Mouse (Mus musculus) CH12.LX (cell line): ENCODE results near the gene Gbe1.

Experiments used
- CHD1 ChIP-seq: IDR thresholded peaks from 2 replicates; pipeline ENCODE4 v1.6.1; 2012; ENCODE audit warnings: low read depth, low read length, improper control_type of control experiment, inconsistent platforms
- CTCF ChIP-seq, 2 experiments: IDR thresholded peaks in 1 of 2; conservative IDR thresholded peaks in 1 of 2; 2 replicates each; pipeline ENCODE4 v1.5.1; 2011 to 2012; ENCODE audit warnings: low read depth in 2 of 2, low read length in 2 of 2, improper control_type of control experiment in 1 of 2, inconsistent platforms in 1 of 2, mild to moderate bottlenecking in 1 of 2, moderate library complexity in 1 of 2
- E2F4 ChIP-seq: IDR thresholded peaks from 2 replicates; pipeline ENCODE4 v1.6.1; 2011; ENCODE audit warnings: low read depth, low read length, improper control_type of control experiment; ENCODE audit not compliant: insufficient replicate concordance
- EP300 ChIP-seq: IDR thresholded peaks from 2 replicates; pipeline ENCODE4 v1.6.1; 2011; ENCODE audit warnings: low read length, improper control_type of control experiment
- GABPA ChIP-seq: IDR thresholded peaks from 2 replicates; pipeline ENCODE4 v1.6.1; 2012; ENCODE audit warnings: low read depth, low read length, improper control_type of control experiment, inconsistent platforms; ENCODE audit not compliant: insufficient replicate concordance
- MAX ChIP-seq: IDR thresholded peaks from 2 replicates; pipeline ENCODE4 v1.6.1; 2011; ENCODE audit warnings: low read length, improper control_type of control experiment
- MEF2A ChIP-seq: IDR thresholded peaks from 2 replicates; pipeline ENCODE4 v1.6.1; 2014; ENCODE audit warnings: low read depth, mild to moderate bottlenecking, inconsistent platforms, low read length, improper control_type of control experiment, borderline replicate concordance
- PAX5 ChIP-seq: IDR thresholded peaks from 2 replicates; pipeline ENCODE4 v1.6.1; 2012; ENCODE audit warnings: low read length, inconsistent platforms, mixed read lengths
- POLR2A ChIP-seq: IDR thresholded peaks from 2 replicates; pipeline ENCODE4 v1.6.1; 2011; ENCODE audit warnings: low read depth, mild to moderate bottlenecking, improper control_type of control experiment, low read length
- POLR2AphosphoS2 ChIP-seq: IDR thresholded peaks from 2 replicates; pipeline ENCODE4 v1.6.1; 2011; ENCODE audit warnings: low read depth, low read length, improper control_type of control experiment
- SMC3 ChIP-seq: IDR thresholded peaks from 2 replicates; pipeline ENCODE4 v1.6.1; 2011; ENCODE audit warnings: low read depth, low read length, improper control_type of control experiment
- TCF12 ChIP-seq: IDR thresholded peaks from 2 replicates; pipeline ENCODE4 v1.6.1; 2014; ENCODE audit warnings: low read depth, mild to moderate bottlenecking, inconsistent platforms, low read length, improper control_type of control experiment
- USF2 ChIP-seq: conservative IDR thresholded peaks from 2 replicates; pipeline ENCODE4 v1.6.1; 2011; ENCODE audit warnings: low read depth, low read length, improper control_type of control experiment

DNA sequence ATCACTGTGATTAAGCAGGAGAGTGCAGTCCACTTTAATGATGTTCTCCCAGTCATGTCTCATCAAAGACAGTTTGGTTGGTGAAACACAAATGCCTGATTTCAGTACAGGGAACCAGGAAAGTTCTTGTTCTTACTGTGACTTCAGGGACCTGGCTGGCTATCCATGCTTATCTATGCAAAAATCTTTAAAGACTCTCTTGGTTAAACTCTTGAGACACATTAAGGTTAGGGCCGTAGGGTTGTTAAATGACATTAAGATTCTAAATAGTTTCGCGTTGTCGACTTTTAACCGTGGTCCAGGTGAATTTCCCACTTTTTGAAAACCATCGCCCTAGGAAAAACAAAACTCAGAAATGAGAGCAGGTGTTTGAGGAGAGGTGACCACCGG lies 258 bp upstream of the Gbe1 start:
- no peak for TF ChIP-seq SMC3
- no peak for TF ChIP-seq CTCF (conservative IDR thresholded peaks at IDR 0.05 in 1 of 2, IDR thresholded peaks at IDR 0.05 in 1 of 2; ENCODE audit: low read depth in 2 of 2, low read length in 2 of 2)
- no peak for TF ChIP-seq MEF2A
- no peak for TF ChIP-seq POLR2A
- no peak for TF ChIP-seq MAX
- no peak for TF ChIP-seq CHD1
- TF ChIP-seq EP300, result no peak
- TF ChIP-seq POLR2AphosphoS2, result no peak
- no peak for TF ChIP-seq USF2
- no peak for TF ChIP-seq PAX5
- TF ChIP-seq TCF12, result no peak
- no peak for TF ChIP-seq GABPA
- no peak for TF ChIP-seq E2F4
